Mouse (Mus musculus) layer of hippocampus, adult 9-10 months (tissue): ENCODE results near the gene Fam169b.

Source experiments
- DNase-seq: peaks from one replicate; pipeline ENCODE4 v3.0.0; 2022; ENCODE audit warnings: low spot score

Gene Fam169b

DNA sequence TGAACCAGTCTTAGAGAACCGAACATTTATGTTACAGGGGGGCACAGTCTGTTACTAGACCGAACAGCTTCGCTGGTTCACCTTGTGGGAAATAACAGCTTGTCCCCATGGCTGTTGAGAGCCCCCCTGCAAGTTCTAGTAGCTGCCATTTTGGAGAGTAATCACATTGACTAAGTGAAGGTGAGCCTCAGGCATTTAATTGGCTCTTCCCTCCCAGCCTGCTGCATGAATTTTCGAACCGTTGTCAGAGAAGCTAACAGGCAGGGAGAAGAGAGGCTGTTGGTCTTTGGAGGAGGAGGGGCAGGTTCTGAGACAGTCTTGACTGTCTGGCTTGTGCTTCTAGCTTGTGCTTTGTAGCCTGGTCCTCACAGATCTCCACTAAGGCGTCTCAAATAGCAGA is 45.3 kb downstream of the Fam169b start:
- no peak for DNase-seq

DNA sequence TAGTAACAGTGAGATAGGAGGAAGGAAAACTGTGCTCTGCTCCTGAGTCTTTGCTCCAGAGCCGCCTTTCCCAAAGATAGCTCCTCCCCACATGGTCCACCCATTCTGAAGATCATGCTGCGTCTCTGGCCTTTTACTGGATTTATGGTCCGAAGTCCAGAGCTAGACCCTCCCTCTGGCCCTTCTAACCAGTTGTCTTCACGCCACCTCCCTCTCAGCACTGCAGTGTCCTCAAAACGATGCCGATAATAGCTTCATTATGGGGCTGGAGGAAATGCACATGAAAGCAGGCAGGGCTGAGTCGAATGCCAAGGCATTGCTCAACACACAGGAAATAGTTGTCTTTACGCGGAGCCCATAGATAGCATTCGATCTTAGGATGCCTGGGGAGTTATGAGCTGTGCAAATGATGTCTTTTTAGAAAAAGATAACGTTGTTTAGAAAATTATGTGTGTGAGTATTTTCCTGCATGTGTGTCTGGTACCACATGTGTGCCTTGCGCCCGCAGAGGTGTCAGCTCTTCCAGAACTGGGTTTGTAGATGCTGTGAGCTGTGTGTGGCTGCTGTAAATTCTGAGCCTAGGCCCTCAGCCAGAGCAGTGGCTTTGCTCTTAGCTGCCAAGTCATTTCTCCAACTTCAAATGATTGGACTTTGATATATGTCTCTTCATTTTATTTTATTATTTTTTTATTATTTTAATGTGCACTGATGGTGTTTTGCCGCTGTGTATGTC is 46.6 kb downstream of the Fam169b start:
- DNase-seq, result no peak

DNA sequence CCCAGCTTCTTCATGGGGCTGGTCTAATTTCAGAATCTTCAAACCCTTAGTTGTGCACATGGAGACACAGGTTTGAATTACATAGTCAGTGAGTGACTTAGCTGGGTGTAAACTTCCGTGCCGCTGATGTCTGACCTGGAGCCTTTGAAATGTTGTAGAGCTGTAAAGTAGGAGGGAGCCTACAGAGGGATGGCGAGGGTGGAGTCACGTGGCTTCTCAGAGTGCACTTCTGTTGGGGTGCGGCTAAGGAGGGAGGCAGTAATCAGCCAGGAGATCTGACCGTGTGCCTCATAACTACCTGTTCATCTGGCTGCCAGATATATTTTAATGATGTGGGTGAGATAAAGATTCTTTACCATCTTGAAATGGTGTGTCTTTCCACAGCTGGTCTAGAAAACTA is 49.4 kb downstream of the Fam169b start:
- DNase-seq, result no peak

- no peak for DNase-seq
These were observed 52.6 kb downstream of the Fam169b start for GRCm38 (mm10) chr7:68326190-68326722.

DNA sequence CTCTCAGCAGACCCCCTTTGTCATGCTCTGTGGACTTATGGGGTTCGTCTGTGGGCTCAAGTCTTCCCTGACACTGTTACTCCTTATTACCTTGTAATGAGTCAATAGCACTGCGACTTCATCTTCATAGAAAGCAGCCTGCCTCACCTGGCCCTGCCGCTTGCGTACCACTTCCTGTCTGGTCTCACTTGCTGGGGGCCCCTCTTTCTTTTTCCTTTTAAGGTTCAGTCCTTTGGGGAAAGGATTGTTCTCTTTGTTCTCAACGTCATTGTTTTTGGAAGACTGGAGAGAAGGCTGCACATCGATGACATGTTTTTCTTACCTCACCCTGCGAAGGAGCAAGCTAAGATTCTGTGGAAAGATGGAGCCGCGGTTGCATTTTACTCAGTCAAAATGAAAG is 55.4 kb downstream of the Fam169b start:
- DNase-seq, result no peak

DNA sequence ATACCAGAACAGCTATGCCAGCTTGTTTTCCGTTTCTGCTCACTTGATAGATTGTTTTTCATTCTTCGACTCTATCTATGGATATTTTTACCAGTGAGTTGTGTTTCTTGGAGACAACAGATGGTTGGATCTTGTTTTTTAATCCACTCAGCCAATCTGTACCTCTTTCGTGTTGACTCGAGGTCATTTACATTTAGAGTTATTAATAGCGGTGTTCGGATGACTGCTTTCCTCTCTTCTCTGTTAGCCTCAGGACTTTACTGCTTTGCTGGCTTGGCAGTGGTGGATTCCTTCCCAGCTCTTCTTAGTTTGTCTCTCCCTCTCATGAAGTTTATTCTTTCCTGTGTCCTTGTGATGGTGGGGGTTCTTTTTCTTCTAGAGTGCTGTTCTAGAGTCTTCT is 59.2 kb downstream of the Fam169b start:
- no peak for DNase-seq

DNA sequence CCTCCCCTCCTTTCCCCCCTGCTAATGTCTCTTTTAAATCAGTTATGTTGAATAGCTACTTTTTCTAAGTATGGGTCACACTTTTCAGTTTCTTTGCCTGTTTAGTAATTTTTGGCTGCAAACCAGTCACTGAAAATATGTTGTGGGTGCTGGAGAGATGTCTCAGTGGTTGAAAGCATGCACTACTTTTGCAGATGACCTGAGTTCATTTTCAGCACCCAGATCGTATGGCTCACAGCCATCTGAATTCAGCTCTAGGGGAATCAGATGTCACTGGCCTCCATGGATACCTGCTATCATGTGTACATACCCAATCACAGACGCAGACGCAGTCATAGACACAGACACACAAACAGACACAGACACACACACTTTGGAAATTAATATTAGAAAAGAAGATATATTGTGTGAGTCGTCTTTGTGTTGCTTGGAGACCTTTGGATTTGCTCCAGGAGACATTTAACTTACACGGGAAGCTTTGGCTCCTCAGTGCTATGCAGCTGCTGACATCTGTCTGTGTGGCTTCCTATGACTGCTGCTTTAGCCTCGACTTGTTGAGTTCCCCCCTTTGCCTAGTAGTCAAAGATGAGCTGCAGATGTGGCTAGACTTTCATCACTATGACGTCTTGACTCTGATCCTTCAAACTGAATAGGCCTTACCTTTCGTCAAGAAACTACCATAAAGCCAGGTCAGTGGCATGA is 63.6 kb downstream of the Fam169b start:
- DNase-seq, result no peak

- DNase-seq, result no peak
These were observed 65.0 kb downstream of the Fam169b start for GRCm38 (mm10) chr7:68338680-68339079.

DNA sequence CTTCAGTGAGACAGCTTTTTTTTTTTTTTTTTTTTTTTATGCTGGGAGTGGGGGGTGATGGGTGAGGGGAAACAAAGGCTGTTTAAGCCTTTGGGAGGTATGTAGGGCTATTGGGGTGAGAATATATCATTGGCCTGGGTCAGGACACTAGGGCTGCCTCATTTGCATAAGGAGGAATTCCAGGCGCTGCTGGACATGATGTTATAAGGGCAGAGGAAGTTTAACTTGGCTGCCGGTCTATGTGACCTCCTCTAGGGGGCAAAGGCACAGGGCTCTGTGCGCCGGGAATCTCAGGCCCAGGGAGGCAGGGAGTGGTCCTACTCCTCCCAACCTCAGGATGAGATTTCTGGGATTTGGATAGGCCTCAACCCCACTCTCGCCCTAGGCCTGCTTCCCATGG is 70.9 kb downstream of the Fam169b start:
- DNase-seq, result no peak

- no peak for DNase-seq
These were observed 72.3 kb downstream of the Fam169b start for GRCm38 (mm10) chr7:68345963-68346362.

DNA sequence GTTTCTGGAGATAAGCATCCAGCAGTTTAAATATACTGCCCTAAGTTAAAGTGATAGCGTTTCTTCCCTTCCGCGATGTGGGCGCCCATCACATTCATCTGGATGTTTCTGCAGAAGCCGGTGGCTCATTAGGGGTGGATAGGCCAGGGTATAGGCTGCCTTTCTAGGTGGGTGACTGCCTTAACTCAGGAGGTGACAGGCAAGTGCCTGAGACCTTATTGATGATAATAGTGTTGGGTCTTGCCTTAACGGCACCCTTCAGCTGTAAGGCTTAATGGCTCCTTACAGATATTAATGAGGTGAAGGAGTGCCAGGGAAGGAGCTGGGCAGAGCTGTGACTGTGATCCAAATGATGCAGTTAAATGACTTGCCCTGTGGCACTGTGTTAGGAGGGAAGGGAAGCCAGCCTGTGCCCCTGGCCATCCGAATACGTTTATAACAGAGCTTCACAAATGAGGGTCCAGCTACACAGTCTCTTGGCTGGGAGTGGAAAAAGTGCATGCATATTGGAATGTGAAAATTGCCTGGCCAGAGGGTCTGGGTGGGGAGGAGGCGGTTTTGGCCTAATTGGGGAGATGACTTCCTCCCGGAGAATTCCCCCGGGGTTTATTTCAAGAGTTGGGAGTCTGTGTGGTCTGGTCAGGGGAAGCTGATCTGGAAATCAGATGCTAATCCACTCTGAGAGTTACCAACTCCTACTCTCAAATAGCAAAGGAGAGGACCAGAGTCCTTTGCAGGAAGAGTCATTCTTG is 81.9 kb downstream of the Fam169b start:
- DNase-seq, result no peak

DNA sequence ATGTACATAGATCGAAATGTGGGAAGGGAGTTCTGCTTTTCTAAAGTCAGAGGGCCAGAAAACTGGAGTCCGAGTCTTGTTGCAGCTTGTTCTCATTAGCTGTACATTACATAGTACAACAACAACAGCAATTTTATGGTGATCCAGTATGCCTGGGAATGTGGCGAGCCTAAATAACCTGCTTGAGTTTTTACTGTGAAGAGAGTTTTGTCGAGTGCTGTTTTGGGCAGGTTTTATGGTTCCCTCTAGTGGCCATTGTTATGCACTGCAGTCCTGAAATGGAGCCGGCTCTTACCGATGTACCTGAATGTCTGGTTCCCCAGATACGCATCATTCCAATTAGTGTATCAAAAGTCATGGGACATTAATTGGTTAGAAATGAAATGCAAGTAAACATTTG is 83.8 kb downstream of the Fam169b start:
- DNase-seq, result peak; percentile 68

DNA sequence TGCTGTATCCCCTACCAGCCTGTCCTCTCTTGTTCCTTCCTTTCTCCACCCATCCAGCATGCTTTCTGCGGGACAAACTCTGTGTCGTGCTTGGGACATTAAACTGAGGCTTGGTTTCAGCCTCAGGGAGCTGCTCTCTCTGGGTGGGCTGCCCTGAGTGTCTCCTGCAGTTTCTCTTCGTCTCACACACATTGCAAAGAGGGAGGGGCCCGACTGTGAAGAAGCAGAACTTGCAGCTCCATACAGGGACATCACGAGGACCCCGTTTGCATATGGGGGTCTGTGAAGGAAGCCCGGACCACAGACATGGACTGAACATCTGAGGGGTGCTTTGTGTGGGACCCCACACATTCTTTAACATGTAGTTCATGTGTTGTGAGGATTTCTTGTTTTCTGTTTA is 89.0 kb downstream of the Fam169b start:
- no peak for DNase-seq

DNA sequence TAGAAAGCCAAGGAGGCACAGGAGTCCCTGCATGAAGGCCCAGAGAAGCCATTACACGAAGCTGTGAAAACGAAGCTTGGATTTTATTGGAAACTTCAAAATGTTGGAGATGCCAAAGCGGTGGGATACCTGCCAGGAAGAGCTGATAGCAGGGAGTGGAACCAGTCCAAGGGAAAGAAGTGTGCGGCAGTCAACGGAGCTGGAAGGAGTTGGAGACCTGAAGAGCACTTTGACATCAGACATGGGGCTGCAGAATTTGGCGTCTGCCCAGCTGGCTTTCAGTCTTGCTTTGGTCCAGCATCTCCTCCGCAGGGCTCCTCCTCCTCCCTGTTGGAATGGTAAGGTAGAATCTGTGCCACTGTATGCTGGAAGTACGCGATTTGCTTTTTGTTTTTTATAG is 92.1 kb downstream of the Fam169b start:
- no peak for DNase-seq

DNA sequence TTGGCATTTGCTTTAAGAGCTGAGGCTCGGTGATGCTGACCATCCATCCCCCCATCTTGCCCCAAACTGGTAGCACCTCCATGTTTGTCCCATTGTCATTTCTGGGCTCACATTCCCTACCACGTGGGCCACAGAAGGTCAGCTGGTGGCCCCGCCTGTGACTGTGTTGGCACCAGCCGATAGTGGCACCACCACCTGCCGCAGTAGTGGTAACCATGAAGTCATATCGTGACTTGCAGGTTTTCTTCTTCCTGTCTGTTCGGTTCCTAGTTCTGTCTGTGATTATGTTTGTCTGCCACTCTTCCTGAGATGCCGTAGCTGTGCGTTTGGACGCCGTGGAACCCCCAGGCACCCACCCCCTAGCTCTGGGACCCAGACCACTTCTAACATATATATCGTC is 95.3 kb downstream of the Fam169b start:
- no peak for DNase-seq

GRCm38 (mm10) chr7:68369694-68370093 is 96.1 kb downstream of the Fam169b start:
- peak; percentile 40 for DNase-seq

DNA sequence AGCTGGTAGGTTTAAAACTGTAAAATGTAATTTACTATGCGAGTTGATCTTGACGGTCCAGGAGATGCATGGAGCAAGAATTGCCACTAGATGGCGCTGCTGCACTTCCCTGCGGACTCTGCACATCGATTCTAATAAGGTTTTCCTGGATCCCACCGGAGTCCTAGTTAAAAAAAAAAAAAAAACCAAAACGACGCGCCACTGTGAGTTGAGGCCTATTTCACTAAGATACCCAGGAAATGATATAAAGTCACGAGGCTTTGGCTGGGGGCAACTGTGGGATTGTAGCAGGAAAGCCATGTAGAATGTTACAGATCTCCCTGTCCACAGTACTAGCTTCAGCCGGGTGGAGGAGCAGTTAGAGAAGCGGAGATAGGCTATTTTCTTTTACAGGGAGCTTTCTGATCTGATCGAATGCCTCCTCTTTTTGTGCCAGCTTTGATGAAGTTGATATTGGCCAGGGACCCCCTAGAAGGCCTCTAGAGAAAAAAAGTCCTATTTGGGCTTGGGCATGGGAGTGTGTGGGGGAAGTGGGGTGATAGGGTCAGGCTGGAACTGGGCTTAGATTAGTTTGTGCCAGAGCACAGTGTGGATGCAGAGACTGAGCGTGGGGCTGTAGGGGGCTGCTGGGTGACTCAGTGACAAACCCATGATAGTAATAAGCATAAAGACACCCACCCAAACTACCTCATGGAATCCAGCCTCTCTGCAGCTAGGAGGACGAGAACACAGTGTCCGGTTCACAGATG is 100.6 kb downstream of the Fam169b start:
- peak; percentile 63 for DNase-seq

DNA sequence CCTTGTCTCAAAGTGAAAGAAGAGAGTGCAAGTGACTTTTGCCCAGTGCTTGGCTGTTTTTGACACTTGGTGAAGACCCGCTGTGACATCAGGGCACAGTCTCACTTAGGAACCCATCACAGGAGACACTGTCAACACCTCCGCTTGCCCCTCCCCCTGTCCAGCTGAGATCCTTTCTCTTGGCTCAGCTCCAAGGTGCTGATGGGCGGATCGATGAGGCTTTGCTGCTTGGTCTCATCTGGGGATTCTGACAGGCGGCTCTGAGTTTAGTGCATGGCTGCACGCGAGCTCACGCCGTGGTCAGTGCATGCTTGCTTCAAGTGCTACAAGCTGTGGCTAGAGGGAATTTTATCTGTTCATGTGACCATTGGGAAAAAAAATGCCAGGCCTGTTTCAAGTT is 108.5 kb downstream of the Fam169b start:
- DNase-seq, result no peak

- DNase-seq, result no peak
These were observed 113.1 kb downstream of the Fam169b start for GRCm38 (mm10) chr7:68386767-68387166.

DNA sequence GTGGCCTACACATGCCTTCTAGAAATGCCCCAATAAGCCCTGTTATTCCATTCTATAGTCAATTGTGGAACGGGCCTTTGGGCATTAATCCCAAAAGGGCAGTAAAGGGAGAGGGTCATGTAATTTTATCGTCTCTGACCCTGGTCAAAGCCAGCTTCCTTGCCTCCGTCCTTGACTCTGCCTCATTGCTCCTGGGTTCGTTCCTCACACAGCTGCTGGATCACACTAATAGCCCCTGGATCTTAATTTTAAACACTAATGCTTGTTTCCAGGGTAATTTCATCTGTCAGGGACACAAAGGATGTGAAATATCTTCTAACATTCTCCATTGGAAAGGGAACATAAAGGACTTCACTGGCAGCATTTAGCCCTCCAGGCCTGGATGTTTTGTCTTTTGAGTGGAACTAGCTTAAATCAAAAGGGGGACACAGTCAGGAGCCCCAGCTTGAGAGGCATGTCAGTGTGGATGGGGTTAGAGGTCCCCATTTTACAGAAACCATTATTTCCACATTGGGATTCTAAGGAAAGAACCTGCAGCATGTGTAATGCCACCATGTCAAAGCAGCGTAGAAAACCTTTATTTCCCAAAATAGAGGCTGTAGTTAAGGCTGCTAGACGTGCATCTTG is 122.2 kb downstream of the Fam169b start:
- DNase-seq, result no peak

DNA sequence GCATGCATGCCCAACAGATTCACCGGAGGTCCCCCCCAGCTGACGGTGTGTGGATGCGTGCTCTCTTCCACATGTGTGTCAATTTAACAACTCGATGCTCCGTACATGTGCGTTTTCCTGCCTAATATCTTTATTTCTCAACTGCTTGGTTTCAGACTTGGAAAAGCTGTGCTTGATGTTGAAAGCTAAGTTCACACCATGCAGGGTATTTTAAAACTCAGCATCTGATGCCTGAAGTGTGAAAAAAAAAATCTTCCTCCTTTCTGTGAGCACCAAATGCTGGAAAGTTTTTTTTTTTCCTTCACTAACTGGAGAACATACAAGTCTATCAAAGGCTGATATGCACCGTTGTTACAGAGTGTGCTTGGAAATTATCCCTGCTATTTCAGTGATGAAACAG is 126.9 kb downstream of the Fam169b start:
- no peak for DNase-seq

- no peak for DNase-seq
These were observed 135.0 kb downstream of the Fam169b start for GRCm38 (mm10) chr7:68408611-68409010.
